Mouse (Mus musculus) stomach, postnatal 0 days (tissue): ENCODE results near the gene Gsn.

Experiments
- CTCF ChIP-seq: IDR thresholded peaks from 2 replicates; pipeline ENCODE4 v1.5.1; 2016; ENCODE audit warnings: antibody characterized with exemption, low read depth, mild to moderate bottlenecking, moderate library complexity
- EP300 ChIP-seq: optimal IDR thresholded peaks from 2 replicates; pipeline ENCODE3; 2016; ENCODE audit warnings: antibody characterized with exemption

GRCm38 (mm10) chr2:35269136-35269535, 13.0 kb downstream of the Gsn start:
- TF ChIP-seq CTCF (no peak), EP300 (no peak)
